In genomic region chr19:5819549-5819948, GRCm38 (mm10) we compare ENCODE assay signal across 9 mouse cellular contexts. TPM values are rescaled to one million over a fixed set of nuclear protein-coding genes. Genes with fewer than 3 reads are reported as not detected.
A peak's percentile ranks its signal among the peaks of the same experiment; 100 is the strongest.
DNase-seq lines count a peak whose midpoint lies in the region; ATAC-seq lines count a peak whose summit lies in the region.
"Had no signal": no experiment of that assay in that cellular context is flagged by ENCODE, and none has a peak within 500 bp of the region (broad histone marks: within the 10 kb centered on the region; RNA-seq: fewer than 3 reads in every experiment).

No protein-coding gene starts in this region.

- H3K4me2 ChIP-seq in midbrain, embryonic 16.5 days (ENCODE audit: low read length) = no peak overlapping the region
- no peak overlapping the region for H3K4me2 ChIP-seq in kidney, embryonic 14.5 days (replicated peaks; ENCODE audit: low read depth, low read length)
- H3K4me2 ChIP-seq: hindbrain, embryonic 15.5 days had no signal

- 53% methylated on average over 12 of the region's 12 CpGs for WGBS in midbrain, embryonic 10.5 days
- WGBS in midbrain, embryonic 16.5 days = 37% methylated on average over 12 of the region's 12 CpGs
- 44% methylated on average over 12 of the region's 12 CpGs for WGBS in kidney, embryonic 14.5 days

- ATAC-seq in midbrain, embryonic 16.5 days = no peak
- ATAC-seq in kidney, embryonic 14.5 days (ENCODE audit: low FRiP score, low TSS enrichment) = no peak

- H3K36me3 ChIP-seq in midbrain, embryonic 10.5 days = no peaks in the 10 kb centered on the region
- H3K36me3 ChIP-seq in midbrain, embryonic 16.5 days (ENCODE audit: control insufficient read depth, insufficient read depth, low read length) = no peaks in the 10 kb centered on the region
- H3K36me3 ChIP-seq in kidney, embryonic 14.5 days (ENCODE audit: control insufficient read depth, insufficient read depth, low read length) = no peaks in the 10 kb centered on the region
- H3K36me3 ChIP-seq: hindbrain, embryonic 15.5 days had no signal

- H3K4me1 ChIP-seq in midbrain, embryonic 10.5 days = peaks cover 54% of the 10 kb centered on the region
- H3K4me1 ChIP-seq in midbrain, embryonic 16.5 days (ENCODE audit: control insufficient read depth, insufficient read depth, low read length) = peaks cover 15% of the 10 kb centered on the region; the same call in 1 of the 2 replicates
- H3K4me1 ChIP-seq in kidney, embryonic 14.5 days (ENCODE audit: control insufficient read depth, insufficient read depth, low read length) = peaks cover 31% of the 10 kb centered on the region

- H3K27me3 ChIP-seq in midbrain, embryonic 10.5 days (ENCODE audit: low read depth, poor library complexity, severe bottlenecking) = peaks cover 3% of the 10 kb centered on the region; the same call in 1 of the 2 replicates
- no peaks in the 10 kb centered on the region for H3K27me3 ChIP-seq in midbrain, embryonic 16.5 days (ENCODE audit: control insufficient read depth, insufficient read depth, low read depth, low read length)
- H3K27me3 ChIP-seq in kidney, embryonic 14.5 days (ENCODE audit: control insufficient read depth, insufficient read depth, low read length) = no peaks in the 10 kb centered on the region
- H3K27me3 ChIP-seq: hindbrain, embryonic 15.5 days had no signal

- no peaks in the 10 kb centered on the region for H3K9me3 ChIP-seq in midbrain, embryonic 10.5 days (replicated peaks)
- no peaks in the 10 kb centered on the region for H3K9me3 ChIP-seq in midbrain, embryonic 16.5 days (replicated peaks; ENCODE audit: control insufficient read depth, low read length, poor library complexity, severe bottlenecking)
- H3K9me3 ChIP-seq in kidney, embryonic 14.5 days (ENCODE audit: control insufficient read depth, low read length) = no peaks in the 10 kb centered on the region
- H3K9me3 ChIP-seq: hindbrain, embryonic 15.5 days had no signal

- H3K4me3 ChIP-seq in midbrain, embryonic 10.5 days = no peak overlapping the region
- H3K4me3 ChIP-seq in midbrain, embryonic 16.5 days (ENCODE audit: low read depth, low read length) = no peak overlapping the region
- no peak overlapping the region for H3K4me3 ChIP-seq in kidney, embryonic 14.5 days (ENCODE audit: low read length)
- H3K4me3 ChIP-seq: hindbrain, embryonic 15.5 days had no signal

- H3K27ac ChIP-seq in midbrain, embryonic 10.5 days (replicated peaks) = peak overlapping the region; percentile 86; the same call in 1 of the 2 replicates
- no peak overlapping the region for H3K27ac ChIP-seq in midbrain, embryonic 16.5 days (ENCODE audit: low read length)
- H3K27ac ChIP-seq in kidney, embryonic 14.5 days (ENCODE audit: low read depth, low read length) = 0 out of 2 replicates have a peak overlapping the region, but pooled peaks have one; percentile 24
- H3K27ac ChIP-seq: hindbrain, embryonic 15.5 days had no signal

- H3K9ac ChIP-seq in midbrain, embryonic 16.5 days (ENCODE audit: low read depth, low read length) = no peak overlapping the region
- no peak overlapping the region for H3K9ac ChIP-seq in kidney, embryonic 14.5 days (ENCODE audit: low read depth, low read length)
- H3K9ac ChIP-seq: hindbrain, embryonic 15.5 days had no signal

- no peak for DNase-seq in midbrain, embryonic 10.5 days (ENCODE audit: low spot score)
- DNase-seq in embryo, embryonic 10.5 days (ENCODE audit: low spot score) = peak; percentile 58
- DNase-seq in lung, postnatal 36 days = peak; percentile 82
- DNase-seq in thymus, postnatal 4 days = no peak
- no peak for DNase-seq in frontal cortex, postnatal 25 days (ENCODE audit: low spot score in 2 of 2)
- no peak for DNase-seq in right cerebral cortex, postnatal 4 days

RNA-seq across cellular contexts. Expression of gene Scyl1, which starts 48.3 kb away (rescaled TPM):
- polyA plus RNA-seq in midbrain, embryonic 10.5 days (2016; fragmentation: Nextera tagmentation; extraction: Ambion mirVana) = 68.3 and 71.3 TPM in 2 replicates
- 86.3 and 86.6 TPM in 2 replicates for polyA plus RNA-seq in midbrain, embryonic 16.5 days (2015; fragmentation: Nextera tagmentation; extraction: Ambion mirVana)
- 54.7 and 73.5 TPM in 2 replicates for polyA plus RNA-seq in kidney, embryonic 14.5 days (2014; fragmentation: Nextera tagmentation; extraction: Ambion mirVana)

RNA-seq across cellular contexts. Expression of gene Frmd8, which starts 55.5 kb away (rescaled TPM):
- 33.8 and 34.9 TPM in 2 replicates for polyA plus RNA-seq in midbrain, embryonic 10.5 days (2016; fragmentation: Nextera tagmentation; extraction: Ambion mirVana)
- 14.7 and 16.5 TPM in 2 replicates for polyA plus RNA-seq in midbrain, embryonic 16.5 days (2015; fragmentation: Nextera tagmentation; extraction: Ambion mirVana)
- 17.4 and 26.5 TPM in 2 replicates for polyA plus RNA-seq in kidney, embryonic 14.5 days (2014; fragmentation: Nextera tagmentation; extraction: Ambion mirVana)

RNA-seq across cellular contexts. Expression of gene Slc25a45, which starts 58.1 kb away (rescaled TPM):
- polyA plus RNA-seq in midbrain, embryonic 10.5 days (2016; fragmentation: Nextera tagmentation; extraction: Ambion mirVana) = 2.3 and 2.6 TPM in 2 replicates
- polyA plus RNA-seq in midbrain, embryonic 16.5 days (2015; fragmentation: Nextera tagmentation; extraction: Ambion mirVana) = 2.0 and 2.2 TPM in 2 replicates
- polyA plus RNA-seq in kidney, embryonic 14.5 days (2014; fragmentation: Nextera tagmentation; extraction: Ambion mirVana) = 3.3 and 3.5 TPM in 2 replicates

Comparison
In these comparisons a context has a peak if more than half of its experiments do, and no peak if none do; other contexts are left out.
1. DNase-seq: peak in embryo, embryonic 10.5 days (single experiment) and lung, postnatal 36 days (single experiment); none in midbrain, embryonic 10.5 days (single experiment), thymus, postnatal 4 days (single experiment), frontal cortex, postnatal 25 days (0 of 2) and right cerebral cortex, postnatal 4 days (single experiment).